Mouse (Mus musculus): ENCODE results near the gene Igfbp7.

The Igfbp7 gene

DNA sequence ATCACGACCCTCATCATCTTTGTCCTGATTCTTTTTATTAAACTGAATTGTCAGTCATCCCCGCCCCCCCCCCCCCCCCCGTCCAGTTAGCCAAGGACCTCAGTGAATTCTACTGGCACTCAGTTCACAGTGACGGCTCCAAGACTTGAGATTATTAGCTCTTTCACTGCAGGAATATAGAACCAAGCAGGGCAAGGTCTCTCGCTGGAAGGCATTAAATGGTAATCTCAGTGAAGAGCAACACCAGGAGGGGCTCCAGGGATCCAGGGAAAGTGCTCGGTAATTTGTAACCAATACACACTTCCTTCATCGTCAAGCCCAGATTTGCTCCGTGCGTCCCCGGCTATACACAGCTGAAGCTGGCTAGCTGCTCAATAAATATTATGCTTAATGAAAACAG, 2.9 kb downstream of the Igfbp7 start:
- DNase-seq, result no peak

DNA sequence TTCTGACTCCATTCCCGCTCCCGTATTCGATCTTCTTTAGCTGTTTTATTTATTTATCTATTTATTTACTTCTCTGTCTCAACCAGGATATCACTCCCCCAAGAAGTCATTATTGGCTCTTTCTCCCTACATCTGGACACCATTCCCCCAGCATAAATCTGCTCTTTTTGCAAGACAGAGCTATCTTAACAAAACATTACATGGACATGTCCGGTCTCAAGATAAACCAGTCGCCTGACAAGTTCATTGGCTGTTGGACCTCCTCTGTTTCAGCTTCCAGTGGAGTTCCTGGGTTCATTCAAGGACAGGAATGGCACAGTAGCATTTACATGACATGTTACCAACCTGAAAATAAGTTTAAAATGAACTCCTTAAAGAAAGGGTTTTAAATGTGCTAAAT, 4.9 kb downstream of the Igfbp7 start:
- DNase-seq, result no peak

DNA sequence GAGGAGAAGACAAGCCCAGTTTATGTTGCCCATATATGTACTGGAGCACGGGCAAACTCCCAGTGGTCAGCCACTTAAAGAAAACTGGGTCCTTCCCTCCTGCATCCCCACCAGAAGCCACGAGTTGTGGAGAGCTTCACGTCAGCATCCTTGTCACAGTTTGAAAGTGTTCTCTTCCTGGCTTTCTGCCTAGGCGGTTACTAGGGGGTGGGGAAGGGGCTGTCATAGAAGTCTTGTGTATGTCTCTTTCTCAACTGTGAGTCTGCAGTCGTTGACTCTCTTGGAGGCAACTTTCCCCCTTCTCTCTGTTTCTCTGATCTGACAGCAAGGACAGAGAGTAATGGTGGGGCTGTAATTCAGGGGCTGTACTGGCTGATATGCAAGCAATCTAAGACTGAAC, 5.7 kb downstream of the Igfbp7 start:
- no peak for DNase-seq

DNA sequence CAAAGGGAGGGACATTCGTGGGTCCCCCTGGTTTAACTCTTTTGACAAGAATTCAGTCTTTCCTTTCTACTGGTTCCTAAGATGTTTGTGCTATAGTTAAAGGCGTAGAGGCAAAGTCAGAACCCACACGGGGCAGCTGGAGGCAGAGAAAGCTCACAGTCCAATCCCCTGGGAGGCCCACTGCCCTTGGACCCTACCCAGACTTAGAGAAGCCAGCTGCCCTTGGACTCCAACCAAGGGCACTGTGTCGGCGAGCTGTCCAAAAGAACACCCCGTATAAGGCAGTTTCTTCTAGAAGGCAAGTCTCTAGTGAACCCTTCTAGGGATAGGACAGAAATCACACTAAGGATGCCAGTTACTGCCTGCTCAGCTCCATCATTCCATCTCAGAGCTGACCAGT, 7.0 kb downstream of the Igfbp7 start:
- no peak for DNase-seq

DNA sequence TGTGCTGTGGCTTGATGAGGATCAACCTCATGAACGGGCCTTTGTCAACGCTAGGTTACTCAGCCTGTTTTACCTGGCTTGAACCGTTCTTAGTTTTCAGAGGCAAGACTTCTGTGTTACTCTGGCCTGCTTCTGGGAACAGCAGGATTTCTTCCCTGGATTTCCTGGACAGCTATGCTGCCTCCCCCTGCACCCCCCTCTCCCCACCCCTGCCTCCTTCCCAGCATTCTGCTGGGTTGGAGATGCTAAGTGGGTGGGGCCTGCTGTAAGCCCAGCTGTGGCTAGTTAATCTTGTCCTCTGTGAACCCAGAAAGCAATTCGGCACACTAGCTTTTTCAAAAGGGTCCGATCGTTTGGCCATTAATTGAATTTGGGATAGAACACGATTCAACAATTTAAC, 7.7 kb downstream of the Igfbp7 start:
- no peak for DNase-seq

DNA sequence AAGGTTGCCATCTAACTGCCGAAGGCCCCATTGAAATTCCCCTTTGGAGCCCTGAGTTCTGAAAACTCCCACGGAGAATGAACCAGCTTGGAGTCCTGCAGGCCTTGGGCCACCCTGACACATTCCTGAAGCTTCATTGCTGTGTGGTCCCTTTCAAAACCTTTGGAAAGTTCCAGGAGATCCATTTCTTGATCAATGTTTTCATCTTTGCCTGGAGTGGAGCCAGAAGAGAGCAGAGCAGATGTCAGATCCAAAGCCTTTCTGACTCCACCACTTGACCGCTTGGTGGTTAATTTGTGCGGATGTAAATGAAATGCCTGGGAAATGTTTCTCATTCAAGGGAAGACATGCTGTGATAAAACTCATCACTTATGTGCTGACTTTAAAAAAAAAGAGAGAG, 8.8 kb downstream of the Igfbp7 start:
- DNase-seq, result no peak

DNA sequence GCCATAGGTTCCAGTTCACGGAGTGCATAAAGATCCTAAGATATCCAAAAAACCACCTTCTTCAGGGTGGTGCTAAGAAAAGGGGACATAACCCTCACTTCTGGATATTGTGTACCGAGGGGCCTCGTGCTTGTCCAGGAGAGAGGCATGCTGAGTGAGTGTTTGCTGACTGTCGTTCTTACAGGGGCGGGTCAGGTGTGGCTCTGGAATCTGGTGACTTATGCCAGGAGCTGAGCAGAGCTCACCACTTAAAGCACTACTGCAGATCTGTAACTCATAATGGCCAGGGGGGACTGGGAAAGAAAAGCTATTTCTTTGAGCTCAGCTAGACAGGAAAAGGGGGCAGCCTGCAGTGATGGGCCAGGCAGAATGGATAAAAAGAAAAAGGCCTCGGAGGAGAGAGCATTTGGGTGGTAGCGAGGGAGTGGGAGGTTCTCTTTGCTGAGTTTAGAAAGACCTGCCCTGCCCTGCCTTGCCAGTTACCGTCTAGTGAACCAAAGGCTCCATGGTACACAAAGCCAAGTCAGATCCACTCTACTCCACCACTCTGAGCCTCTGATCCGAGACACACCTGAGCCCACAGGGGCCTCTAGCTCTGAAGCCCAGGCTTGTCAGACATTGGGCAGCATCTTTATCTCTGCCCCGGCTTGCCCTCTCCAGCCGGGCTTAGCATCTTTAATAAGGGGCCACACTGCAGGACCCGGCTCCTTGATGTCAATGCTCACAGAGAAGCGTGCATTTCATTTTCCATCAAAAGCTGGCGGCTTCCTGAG, 9.4 kb downstream of the Igfbp7 start:
- DNase-seq, result no peak

DNA sequence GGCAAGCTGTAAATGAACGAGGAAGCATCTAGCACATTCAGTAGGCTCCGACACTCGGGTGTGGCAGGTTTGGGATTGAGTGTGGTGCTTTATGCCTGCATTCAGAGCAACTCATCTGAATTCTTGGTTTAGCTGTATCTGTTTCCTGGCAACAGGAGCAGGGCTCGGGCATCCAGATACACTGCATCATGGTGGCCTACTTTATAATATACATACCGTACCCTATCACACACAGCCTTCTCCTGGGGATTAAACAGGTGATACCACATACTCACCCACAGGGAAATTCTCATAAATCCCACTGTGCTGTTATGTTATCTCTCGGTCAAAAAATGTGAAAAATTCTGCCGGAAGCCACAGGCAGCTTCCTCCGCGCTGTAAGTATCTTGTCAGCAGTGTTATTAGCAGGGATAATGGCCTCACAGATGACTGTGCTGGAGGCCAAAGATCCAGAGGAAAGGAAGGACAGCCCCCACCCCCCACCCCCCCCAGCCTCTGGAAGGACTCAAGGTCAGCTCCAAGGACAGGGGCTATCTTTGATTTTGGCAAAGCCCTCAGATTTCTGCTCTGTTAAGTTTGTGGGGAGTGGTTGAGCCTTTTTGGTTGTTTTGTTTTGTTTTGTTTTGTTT, 13.7 kb downstream of the Igfbp7 start:
- no peak for DNase-seq

DNA sequence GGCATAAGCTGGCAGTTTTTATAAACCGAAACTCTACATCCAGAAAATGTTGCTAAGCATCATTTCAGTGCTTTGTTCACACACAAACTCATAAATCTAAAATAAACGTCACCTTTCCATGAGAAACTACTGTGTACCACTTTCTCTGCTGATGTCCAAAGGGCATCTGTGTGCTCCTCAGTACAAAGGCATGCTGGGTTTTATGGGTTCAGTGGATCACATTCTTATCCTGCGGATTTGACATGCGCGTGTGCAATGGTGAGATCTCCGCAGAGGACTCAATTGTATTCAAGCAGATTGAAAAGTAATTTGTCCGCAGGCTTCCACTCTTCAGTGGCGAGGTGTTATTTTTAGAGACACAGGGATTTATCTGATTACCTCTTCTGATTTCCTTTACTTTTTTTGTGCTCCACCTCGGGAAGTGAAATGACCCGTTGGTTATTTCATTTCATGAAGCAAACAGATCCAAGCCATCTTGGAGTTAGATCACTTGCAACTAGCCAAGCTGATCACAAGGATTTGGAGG, 14.7 kb downstream of the Igfbp7 start:
- no peak for DNase-seq

DNA sequence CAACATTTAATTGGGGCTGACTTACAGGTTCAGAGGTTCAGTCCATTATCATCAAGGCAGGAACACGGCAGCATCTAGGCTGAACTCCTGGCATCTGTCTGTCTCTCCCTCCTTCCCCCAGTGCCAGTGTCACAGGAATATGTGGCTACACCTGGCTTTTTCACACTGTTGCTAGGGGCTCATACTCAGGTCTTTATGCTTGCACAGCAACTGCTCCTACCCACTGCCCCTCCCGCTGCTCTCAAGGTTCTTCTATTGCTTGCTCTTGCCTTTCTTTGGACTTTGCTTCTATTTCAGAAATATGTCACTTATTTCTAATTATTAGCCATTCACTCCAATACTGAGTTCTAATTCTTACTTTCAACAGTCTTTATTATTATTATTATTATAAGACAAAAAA, 17.6 kb downstream of the Igfbp7 start:
- no peak for DNase-seq

DNA sequence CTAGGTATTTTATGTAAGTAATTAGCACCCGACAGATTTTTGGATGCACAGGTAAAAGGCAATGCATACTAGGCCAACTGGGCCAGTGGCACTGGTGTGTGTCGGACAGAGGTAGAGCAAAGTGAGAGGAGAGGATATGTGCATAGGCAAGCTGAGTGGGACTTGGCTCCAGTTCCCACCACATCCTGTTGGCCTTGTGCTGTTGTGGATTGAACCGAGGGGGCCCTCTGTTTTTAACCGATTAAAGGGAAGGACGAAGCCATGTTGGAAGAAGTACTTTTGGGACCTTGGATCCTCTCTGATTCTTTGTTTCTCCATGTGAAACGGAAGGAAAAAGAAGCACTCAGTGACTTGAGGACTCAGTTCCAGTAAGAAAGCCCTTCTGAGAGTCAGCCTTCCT, 19.5 kb downstream of the Igfbp7 start:
- no peak for DNase-seq

DNA sequence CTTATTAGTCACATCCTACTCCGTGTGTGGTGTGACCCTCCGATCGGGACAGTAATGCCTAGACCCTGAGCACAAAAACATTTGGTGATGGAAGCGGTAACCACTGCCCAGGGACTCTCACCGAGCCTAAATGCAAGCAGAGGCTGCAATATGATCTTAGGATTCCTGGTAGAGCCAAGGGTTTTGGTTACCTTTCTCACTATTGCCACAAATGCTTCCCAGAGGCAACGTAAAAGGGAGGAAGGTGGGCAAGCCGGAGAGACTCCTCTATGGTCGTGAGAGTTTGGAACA, 20.5 kb downstream of the Igfbp7 start:
- no peak for DNase-seq

DNA sequence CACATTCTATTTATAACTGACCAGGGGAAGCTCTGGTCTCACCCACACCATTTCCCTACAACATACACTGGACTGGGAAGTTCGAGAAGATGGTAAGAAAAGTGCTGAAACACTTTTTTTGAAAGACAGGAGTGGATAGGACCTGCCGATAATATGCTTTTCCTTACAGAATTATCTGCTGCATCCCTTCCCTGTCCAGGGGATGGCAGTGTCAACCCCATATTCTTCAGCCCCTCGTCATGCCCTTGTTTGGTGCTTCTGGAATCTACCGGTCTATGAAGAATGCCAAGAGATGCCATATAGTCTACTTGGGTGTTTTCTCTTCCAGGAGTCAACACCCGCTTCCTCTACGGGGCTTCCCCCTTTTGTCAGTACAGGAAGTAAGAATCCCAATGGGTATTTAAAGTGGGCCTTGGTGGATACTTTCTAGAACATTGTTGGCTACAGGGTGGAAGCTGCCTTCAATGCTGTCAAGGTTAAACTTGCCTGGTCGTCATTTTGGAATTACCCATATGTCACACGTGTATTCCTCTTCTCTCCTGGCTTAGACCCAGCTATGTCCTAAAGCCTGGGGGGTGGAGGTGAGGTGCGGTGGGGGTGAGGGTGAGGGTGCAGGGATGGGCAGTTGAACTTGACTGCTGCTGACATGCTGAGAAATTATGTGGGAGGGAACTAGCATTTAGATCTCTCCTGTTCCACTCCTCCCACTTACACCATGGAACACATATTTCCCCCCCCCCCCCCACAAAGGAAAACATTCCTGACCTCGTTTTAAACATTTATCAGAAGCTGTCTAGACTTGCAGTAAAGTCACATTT, 21.0 kb downstream of the Igfbp7 start:
- DNase-seq, result no peak

DNA sequence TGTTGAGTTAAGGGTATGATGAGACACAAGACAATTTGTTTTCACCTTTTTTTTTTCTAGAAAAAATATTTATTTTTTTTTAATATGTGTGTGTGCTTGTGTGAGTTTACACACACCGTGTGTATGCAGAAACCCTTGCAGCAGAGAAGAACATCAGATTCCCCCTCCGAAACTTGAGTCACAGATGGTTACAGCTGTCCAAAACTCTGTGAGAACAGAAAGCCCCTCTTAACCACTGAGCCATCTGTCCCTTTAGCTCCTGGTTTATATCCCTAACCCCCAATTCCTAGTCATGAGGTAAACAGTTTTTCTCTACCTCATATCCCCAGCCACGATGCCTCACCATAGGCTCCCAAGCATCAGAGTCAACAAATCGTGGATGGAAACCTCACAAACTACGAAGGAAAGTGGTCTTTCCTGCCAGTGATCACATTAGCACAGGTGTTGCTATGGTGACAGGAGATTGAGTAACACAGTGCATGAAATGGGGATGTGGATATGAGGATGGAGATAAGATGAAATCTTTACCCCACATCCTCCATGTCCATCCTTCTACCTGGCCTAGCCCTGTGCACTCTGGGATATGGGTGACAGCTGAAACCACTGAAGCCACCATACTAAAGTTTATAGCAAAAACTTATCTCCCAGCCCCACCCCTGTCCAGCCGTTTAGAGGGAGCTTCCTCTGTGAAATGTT, 21.8 kb downstream of the Igfbp7 start:
- no peak for DNase-seq

DNA sequence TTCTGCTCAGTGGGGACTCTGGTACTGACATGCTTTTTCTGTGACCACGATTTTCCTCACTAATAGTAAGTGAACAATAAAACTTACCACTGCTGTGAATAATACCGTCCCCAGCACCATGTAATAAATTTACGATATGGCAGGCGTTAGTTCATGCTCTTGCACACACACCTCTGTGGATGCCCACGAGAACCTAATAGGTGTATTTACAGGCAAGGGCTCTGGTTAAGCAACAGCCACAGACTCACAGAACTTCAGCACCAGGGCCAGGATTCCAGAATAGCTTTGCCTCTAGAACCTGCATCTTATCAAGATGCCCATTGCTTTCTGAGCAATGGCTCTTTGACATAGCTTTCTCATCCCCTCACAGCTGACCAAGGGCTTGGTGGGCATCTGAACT, 22.6 kb downstream of the Igfbp7 start:
- no peak for DNase-seq

DNA sequence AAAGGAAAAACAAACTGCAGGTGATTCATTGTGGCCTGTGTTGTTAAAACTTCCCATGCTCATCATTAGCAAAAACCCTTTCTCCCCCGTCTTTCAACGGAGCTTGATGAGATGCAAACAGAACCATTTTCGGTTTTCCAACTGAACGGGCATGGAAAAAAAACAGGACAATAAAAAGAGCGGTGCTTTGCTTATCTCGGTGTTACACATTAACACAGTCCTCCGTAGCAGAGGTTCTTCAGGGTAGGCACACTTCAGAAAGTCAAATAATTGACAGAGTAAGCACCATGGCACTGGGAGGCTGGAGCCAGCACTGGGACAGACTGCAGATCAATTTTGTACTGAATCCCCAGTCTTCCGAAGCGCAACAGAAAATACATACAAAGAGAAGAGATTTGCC, 23.1 kb downstream of the Igfbp7 start:
- no peak for DNase-seq

DNA sequence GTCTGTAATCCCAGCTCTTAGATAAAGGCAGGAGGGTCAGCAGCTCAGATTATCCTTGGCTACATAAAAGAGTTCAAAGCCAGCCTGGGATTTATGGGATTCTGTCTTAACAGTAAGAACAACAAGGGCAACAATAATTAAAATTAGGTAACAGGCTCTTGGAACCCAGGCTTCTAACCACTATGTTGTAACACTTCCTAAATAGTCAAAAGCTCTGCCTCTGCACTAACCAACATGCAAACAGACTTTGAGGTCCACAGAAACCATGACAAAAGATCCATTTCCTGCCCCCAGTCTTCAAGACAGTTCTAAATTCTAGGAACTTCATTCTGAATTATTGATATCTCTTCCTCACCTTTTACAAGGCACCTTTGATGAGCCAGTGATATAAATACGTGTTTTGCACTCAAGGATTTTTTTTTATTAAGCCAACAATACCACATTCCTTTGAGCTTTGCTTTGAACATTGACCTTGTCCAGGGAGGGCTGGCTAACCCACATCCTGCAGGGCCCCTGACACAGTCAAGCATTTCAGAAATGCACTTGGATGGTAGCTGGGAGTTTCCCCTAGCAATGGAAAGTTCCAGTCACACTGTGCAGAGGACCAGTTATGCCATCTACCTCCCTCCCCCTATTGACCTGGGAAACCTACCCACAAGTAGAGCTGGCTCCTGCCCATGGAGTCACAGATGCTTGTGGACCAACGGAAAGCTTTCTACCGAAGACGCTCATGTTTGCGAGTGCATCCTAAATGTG, 23.9 kb downstream of the Igfbp7 start:
- DNase-seq, result no peak

DNA sequence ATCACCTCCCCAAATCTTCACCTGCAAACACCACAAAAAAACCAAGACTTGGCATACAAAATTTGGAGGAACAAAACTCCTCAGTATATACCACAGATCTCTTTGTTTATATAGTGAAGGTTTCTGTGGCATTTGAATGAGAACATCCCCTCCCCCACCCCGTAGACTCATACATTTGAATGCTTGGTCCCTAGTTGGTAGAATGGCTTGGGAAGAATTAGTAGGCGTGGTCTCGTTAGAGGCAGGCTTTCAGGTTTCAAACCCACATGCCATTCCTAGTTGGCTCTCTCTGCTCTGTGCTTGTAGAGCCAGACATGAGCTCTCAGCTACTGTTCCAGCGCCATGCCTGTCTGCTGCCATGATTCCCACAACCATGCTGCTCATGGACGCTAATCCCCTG, 26.2 kb downstream of the Igfbp7 start:
- DNase-seq, result no peak

DNA sequence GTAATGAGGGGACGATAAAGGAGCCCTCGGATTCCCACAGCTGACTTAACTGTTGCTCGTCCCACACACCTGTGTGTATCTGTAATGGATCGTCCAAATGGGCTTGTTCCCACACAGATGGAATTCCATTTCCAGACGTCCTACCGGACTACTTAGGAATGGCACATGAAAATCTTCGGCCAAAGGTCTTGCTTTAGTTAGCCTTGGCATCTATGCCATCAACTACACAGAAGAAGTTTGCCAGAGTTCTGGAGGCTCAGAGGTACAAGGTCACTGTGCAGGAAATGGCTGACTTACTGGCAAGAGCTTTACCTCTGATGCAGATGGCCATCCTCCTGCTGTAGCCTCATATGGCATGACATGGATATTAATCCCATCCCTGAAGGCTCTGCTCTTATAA, 26.6 kb downstream of the Igfbp7 start:
- no peak for DNase-seq

DNA sequence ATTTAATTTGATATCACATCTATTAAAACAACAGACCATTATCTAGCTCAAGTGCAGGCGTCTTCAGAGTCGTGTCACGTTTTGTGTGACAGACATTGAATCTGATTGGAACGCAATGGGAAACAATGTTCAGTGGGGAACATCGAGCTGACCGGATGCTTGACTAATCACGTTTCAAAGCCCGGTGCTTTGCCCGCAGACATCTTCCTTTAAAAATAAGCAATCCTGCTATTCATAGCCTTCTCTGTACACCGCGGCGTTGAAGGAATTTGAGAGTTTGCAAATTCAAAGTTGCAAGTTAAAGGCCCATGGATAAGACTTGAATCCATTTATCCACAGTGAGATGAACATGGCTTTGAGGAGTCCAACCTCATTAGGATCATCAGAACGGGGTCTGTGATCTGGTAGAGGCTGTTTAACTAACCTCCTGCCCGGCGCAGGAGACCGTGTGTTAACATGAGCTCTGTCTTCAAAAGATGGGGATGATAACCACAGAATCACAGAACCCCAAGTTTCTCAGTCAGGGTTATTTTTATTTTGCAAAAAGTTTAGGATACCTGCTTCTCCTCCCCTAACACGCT, 27.4 kb downstream of the Igfbp7 start:
- DNase-seq, result no peak

DNA sequence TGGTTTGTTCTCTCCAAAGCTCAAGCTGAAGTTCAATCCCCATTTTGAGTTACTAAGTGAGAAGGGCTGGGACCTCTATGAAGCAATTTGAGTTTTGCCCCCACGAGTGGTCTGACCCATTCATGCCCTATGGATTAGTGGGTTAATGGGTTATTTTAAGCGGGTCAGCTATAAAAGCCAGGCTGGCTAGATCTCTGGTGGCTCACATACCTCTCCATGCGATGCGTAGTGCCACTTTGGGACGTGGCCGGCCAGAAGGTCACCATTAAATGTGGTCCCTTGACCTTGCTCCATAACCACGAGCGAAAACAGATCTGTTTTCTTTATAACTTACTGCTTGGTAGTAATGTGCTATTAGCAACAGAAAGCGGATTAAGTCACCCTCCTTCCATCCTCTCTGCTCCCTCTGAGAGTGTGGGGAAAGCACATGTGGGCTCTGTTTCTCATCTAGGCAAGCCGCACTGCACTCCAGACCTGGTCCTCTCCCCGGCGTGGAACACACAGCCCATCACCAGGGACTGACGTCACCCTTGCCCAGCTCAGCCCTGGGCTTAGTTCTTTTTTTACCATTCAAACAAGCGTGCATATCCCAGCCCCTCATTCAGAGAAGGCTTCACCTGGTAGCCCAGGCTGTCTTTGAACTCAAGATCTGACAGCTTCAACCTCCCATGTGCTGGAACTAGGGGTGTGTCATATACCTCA, 28.3 kb downstream of the Igfbp7 start:
- no peak for DNase-seq

DNA sequence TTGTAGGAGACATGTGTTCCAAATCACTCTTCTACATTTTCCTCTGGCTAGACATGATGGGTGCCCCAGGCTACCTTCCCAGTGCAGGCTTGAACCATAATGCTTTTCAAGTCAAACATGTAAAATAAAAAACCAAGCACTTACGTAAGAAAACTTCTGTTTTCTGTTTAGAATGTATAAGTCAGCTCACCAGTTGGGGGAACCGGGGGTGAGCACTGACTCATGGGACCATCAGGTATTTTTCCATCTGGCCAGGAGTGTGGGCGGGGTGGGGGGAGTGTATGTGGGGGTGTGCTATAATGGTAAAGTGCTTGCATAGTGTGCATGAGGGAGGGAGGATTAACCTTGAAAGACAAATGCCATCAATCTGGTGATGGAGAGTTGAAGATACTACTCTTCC, 29.8 kb downstream of the Igfbp7 start:
- DNase-seq, result no peak
